Mouse (Mus musculus) midbrain, postnatal 0 days (tissue): ENCODE data around the gene Chst11. TPM values are rescaled to one million over a fixed set of nuclear protein-coding genes. Genes with fewer than 3 reads are reported as not detected.

ENCODE experiments used
- ATAC-seq: fragments of 200-750 bp; cut with Nextera tagmentation; 2 replicates; pipeline ENCODE4 v1.8.0; 2017; ENCODE audit warnings: moderate number of reproducible peaks, mild to moderate bottlenecking, moderate TSS enrichment, moderate library complexity; ENCODE audit not compliant: low FRiP score
- DNase-seq: peaks from one replicate; pipeline ENCODE4 v3.0.0-alpha.2; 2015; ENCODE audit warnings: low spot score
- H3K27ac ChIP-seq: fragments of 300-500 bp; sonication (generic); 2 replicates; pipeline ENCODE4 v1.5.1; 2014; ENCODE audit warnings: low read depth, mild to moderate bottlenecking, low read length, mixed read lengths
- H3K27me3 ChIP-seq: fragments of 300-500 bp; sonication (generic); 2 replicates; pipeline ENCODE4 v1.6.1; 2014; ENCODE audit warnings: low read length, control low read depth, mixed read lengths; ENCODE audit not compliant: insufficient read depth
- H3K36me3 ChIP-seq: fragments of 300-500 bp; sonication (generic); 2 replicates; pipeline ENCODE4 v1.6.1; 2014; ENCODE audit warnings: low read length, control low read depth, mixed read lengths; ENCODE audit not compliant: insufficient read depth
- H3K4me1 ChIP-seq: fragments of 300-500 bp; sonication (generic); 2 replicates; pipeline ENCODE4 v1.6.1; 2014; ENCODE audit warnings: mild to moderate bottlenecking, control low read depth, antibody characterized with exemption, low read length, mixed read lengths; ENCODE audit not compliant: insufficient read depth
- H3K4me2 ChIP-seq: fragments of 300-500 bp; sonication (generic); 2 replicates; pipeline ENCODE4 v1.6.1; 2014; ENCODE audit warnings: low read depth, mild to moderate bottlenecking, low read length, mixed read lengths; ENCODE audit not compliant: poor library complexity, severe bottlenecking
- H3K4me3 ChIP-seq: fragments of 300-500 bp; sonication (generic); 2 replicates; pipeline ENCODE4 v1.5.1; 2014; ENCODE audit warnings: low read depth, mild to moderate bottlenecking, low read length, moderate library complexity
- H3K9ac ChIP-seq: fragments of 300-500 bp; sonication (generic); replicated peaks from 2 replicates; pipeline ENCODE4 v1.6.1; 2014; ENCODE audit warnings: mild to moderate bottlenecking, low read length, moderate library complexity, mixed read lengths; ENCODE audit not compliant: poor library complexity, severe bottlenecking
- H3K9me3 ChIP-seq: fragments of 300-500 bp; sonication (generic); 2 replicates; pipeline ENCODE4 v1.6.1; 2016; ENCODE audit warnings: low read length, control low read depth
- CTCF ChIP-seq: IDR thresholded peaks from 2 replicates; pipeline ENCODE4 v1.5.1; 2016; ENCODE audit warnings: antibody characterized with exemption, mild to moderate bottlenecking
- WGBS: fragments of 180-500 bp; shearing (Covaris S2); extraction: QIAGEN DNeasy Blood & Tissue Kit; methylation state at CpG from one replicate; pipeline ENCODE4 v1.1.7; 2014; 5-methylcytosine and 5-hydroxymethylcytosine counted together
- polyA plus RNA-seq: library from polyadenylated mRNA; unstranded; fragments of >200 nt; fragmentation: Nextera tagmentation; extraction: Ambion mirVana; gene quantifications from 2 replicates; pipeline ENCODE4 v1.2.1, GENCODE M21; 2015
- total RNA-seq: library from RNA; depleted of rRNA; stranded (reverse); fragments of >200 nt; gene quantifications from 2 replicates; pipeline ENCODE4 v1.2.3, GENCODE M21; 2014

The Chst11 gene
- total and polyA plus RNA-seq, 2 experiments from 2014 or later: 2.8 to 20.5 TPM

DNA sequence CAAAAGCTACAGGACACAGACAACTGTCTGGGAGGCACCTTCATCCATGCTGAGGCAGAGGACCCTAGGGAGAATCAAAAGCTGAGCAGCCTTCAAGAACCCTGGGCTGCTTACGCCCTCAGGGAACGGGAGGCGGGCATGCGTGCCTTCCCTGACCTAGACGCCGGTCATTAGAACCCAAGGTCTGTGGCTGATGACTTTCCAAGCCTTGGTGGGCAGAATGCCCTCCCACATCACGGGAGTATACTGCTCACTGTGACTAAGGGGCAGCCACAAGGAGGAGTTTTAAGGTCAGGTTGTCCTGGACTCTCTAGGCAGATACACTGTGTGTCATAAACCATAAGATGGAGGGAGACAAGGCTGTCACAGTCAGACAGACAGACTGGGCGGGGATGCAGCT is 118.9 kb downstream of the Chst11 start:
- H3K36me3 ChIP-seq: no peaks in the 10 kb centered on the region
- no peaks in the 10 kb centered on the region for H3K27me3 ChIP-seq
- H3K4me1 ChIP-seq: peaks cover 38% of the 10 kb centered on the region
- ATAC-seq (no peak), DNase-seq (no peak)
- H3K4me3 ChIP-seq: no peak overlapping the region
- H3K27ac ChIP-seq: no peak overlapping the region
- H3K9me3 ChIP-seq: no peaks in the 10 kb centered on the region
- TF ChIP-seq CTCF: no peak
- no peak overlapping the region for H3K4me2 ChIP-seq
- H3K9ac ChIP-seq: no peak overlapping the region
- 81% methylated on average over 8 of the region's 8 CpGs for WGBS

DNA sequence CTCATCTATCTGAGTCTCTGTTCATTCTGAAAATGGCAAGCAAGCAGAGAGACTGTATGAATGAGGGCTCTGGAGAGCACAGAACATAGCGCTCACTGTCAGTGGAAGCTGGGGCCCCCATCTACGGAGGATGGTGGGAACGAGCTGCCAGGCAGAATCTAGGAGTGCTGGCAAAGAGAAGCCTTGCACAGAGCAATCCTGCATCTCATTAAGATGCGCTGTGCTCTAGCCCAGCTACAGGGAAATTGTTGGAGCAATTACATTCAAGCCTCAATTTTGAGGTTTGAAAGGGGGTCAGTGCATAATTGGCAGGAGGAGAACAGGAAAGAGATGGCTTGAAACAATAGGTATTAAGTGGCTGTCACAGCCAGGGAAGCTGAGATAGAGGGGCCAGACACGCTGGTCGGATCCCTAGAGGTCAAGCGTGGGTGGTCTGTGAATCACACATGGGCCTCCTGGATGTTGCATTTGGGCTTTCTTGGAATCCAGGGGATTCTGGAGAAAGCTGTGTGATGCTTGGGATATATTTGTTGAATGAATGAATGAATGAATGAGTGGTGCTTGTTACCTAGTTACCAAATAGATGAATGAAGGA is 121.0 kb downstream of the Chst11 start:
- H3K4me1 ChIP-seq: peaks cover 38% of the 10 kb centered on the region
- no peak overlapping the region for H3K4me3 ChIP-seq
- WGBS: 22% methylated on average over 7 of the region's 7 CpGs
- no peaks in the 10 kb centered on the region for H3K9me3 ChIP-seq
- H3K27ac ChIP-seq: peak overlapping the region; percentile 57
- ATAC-seq: peak; percentile 62
- no peaks in the 10 kb centered on the region for H3K27me3 ChIP-seq
- no peak for TF ChIP-seq CTCF
- H3K9ac ChIP-seq: no peak overlapping the region
- no peak overlapping the region for H3K4me2 ChIP-seq
- peak; percentile 75 for DNase-seq
- no peaks in the 10 kb centered on the region for H3K36me3 ChIP-seq

DNA sequence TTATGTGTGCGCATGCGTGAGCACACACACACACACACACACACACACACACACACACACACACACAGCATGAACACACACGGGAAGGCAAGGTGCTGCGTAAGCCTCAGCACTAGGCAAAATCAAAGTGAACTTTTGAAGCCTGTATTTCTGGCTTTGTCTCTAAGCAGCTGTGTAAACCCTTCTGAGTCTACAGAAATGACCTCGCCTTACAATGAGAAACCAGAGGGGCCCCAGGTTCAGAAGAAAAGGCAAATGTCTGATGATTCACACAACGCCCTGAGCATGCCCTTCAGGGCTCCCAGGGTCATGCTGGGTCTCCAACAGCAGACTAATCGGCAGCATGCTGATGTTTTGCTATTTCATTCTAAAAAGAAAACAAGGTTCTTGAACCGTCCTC is 122.1 kb downstream of the Chst11 start:
- no peak overlapping the region for H3K9ac ChIP-seq
- no peak for DNase-seq
- H3K4me2 ChIP-seq: no peak overlapping the region
- H3K27ac ChIP-seq: peak overlapping the region; percentile 38; the same call in 1 of the 2 replicates
- H3K36me3 ChIP-seq: no peaks in the 10 kb centered on the region
- H3K27me3 ChIP-seq: no peaks in the 10 kb centered on the region
- no peaks in the 10 kb centered on the region for H3K9me3 ChIP-seq
- peaks cover 34% of the 10 kb centered on the region for H3K4me1 ChIP-seq
- 46% methylated on average over 8 of the region's 8 CpGs for WGBS
- no peak for TF ChIP-seq CTCF
- no peak for ATAC-seq
- H3K4me3 ChIP-seq: no peak overlapping the region

DNA sequence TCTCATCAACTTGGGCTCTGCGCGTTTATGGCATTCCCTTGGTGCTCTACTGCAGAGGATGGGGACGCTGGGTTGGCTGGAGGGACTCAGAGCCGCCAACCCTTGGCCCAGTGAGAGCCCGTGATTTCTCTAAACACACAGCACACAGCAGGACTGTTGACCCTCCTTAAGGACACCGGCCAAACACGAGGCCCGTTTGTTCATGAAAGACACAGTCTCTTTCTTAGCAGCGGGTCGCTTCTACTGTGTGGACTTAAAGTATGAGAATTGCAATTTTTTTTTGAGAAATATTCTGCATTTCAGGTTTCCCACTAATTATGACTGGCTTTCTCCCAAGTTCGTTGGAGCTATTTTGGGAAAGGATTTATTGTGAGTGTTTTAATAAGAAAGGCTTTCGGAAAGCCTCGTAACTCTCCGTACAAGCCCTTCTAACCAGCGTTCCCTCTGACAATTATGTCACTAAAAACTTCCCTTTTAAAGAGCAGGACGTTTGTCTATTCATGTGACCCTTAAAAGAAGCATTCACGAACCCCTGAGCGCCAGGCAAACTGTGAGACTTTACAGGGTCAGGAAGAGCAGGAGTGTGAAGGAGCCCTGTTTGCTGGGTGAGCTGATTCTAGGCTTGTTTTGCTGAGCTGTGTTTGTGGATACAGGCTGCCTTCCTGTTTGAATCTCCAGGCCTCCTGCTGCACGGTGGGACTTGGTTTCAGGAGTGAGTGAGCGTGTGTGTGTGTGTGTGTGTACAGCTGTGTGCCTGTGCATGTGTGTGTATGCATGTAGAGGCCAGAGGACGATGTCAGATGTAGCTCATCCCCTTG is 122.8 kb downstream of the Chst11 start:
- Histone ChIP-seq H3K4me1 (peaks cover 29% of the 10 kb centered on the region; the same call in 1 of the 2 replicates), H3K9me3 (no peaks in the 10 kb centered on the region), H3K27me3 (no peaks in the 10 kb centered on the region), H3K27ac (peak overlapping the region; percentile 38), H3K9ac (no peak overlapping the region), H3K4me3 (no peak overlapping the region), H3K4me2 (no peak overlapping the region), H3K36me3 (no peaks in the 10 kb centered on the region)
- ATAC-seq: no peak
- DNase-seq: peak; percentile 64
- no peak for TF ChIP-seq CTCF
- WGBS: 44% methylated on average over 21 of the region's 21 CpGs

DNA sequence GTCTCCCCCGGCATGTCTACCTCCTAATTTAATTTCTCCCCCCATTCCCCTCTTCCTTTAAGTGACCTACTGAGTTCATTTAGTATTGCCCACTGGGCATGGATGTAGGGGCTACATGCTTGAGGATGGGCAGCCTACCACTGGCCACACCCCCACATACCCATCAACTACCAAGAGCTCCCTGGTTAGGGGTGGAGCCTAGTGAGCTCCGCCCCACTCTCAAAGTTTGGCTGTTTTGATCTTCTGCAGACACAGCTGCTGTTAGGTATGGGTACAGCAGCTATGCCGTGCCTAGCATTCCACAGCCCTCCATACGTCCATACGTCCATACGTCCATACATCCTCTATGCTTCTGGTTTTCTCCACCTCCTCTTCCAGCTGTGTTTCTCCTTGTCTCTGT is 123.6 kb downstream of the Chst11 start:
- Histone ChIP-seq H3K27me3 (no peaks in the 10 kb centered on the region), H3K4me2 (no peak overlapping the region), H3K27ac (no peak overlapping the region), H3K4me3 (no peak overlapping the region), H3K4me1 (peaks cover 28% of the 10 kb centered on the region; the same call in 1 of the 2 replicates), H3K9ac (no peak overlapping the region), H3K9me3 (no peaks in the 10 kb centered on the region), H3K36me3 (no peaks in the 10 kb centered on the region)
- ATAC-seq (no peak), DNase-seq (no peak)
- WGBS: 96% methylated on average over 6 of the region's 6 CpGs
- no peak for TF ChIP-seq CTCF

DNA sequence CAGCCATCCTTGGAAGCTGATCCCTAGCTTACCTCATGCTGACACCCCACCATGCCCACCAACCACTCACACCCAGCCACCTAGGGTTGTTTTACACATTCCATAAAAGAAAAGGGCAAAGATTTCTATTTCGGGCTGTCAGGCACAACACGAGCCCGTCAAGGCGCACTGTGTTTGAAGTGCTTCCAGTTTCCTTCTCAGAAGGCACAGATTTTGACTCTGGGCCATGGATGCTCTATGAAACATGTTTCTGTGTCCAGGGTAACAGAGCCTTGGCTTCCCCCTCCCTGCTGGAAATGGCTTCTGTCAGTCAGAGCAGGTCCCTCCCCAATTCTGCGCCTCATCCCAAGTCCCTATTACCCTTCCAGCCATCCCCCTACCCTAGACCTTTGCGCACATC is 125.7 kb downstream of the Chst11 start:
- DNase-seq (peak; percentile 65), ATAC-seq (no peak)
- peaks cover 14% of the 10 kb centered on the region; the same call in 1 of the 2 replicates for H3K4me1 ChIP-seq

More for the DNA sequence above, 125.7 kb downstream of the Chst11 start:
- no peak overlapping the region for H3K4me2 ChIP-seq
- H3K36me3 ChIP-seq: no peaks in the 10 kb centered on the region
- no peak for TF ChIP-seq CTCF
- no peak overlapping the region for H3K4me3 ChIP-seq
- H3K9me3 ChIP-seq: no peaks in the 10 kb centered on the region
- H3K27ac ChIP-seq: no peak overlapping the region
- WGBS: 83% methylated on average over 6 of the region's 6 CpGs
- H3K9ac ChIP-seq: no peak overlapping the region
- no peaks in the 10 kb centered on the region for H3K27me3 ChIP-seq
